Mouse (Mus musculus) MEL (cell line): ENCODE results near the gene Vsig10. TPM values are rescaled to one million over a fixed set of nuclear protein-coding genes. Genes with fewer than 3 reads are reported as not detected.
A peak's percentile ranks its signal among the peaks of the same experiment; 100 is the strongest.

ENCODE experiments used
- DNase-seq: peaks from one replicate; pipeline ENCODE4 v3.0.0; 2011; ENCODE audit warnings: low read depth, low spot score
- H3K27ac ChIP-seq: 2 replicates; pipeline ENCODE4 v1.5.1; 2012; ENCODE audit warnings: low read depth, mild to moderate bottlenecking, control low read depth, low read length, moderate library complexity; ENCODE audit not compliant: control insufficient read depth
- H3K27me3 ChIP-seq, 2 experiments: fragments of 150-350 bp in 1 of 2; sonication (generic) in 1 of 2; 2 replicates each; pipeline ENCODE4 v1.6.1; 2012; ENCODE audit warnings: low read length in 2 of 2, mild to moderate bottlenecking in 2 of 2, improper control_type of control experiment in 1 of 2, moderate library complexity in 1 of 2; ENCODE audit not compliant: insufficient read depth in 2 of 2, control insufficient read depth in 1 of 2
- H3K36me3 ChIP-seq, 2 experiments: 2 replicates each; pipeline ENCODE4 v1.6.1; 2012 to 2014; ENCODE audit warnings: low read length in 2 of 2, improper control_type of control experiment in 1 of 2, inconsistent platforms in 1 of 2, mild to moderate bottlenecking in 1 of 2; ENCODE audit not compliant: insufficient read depth in 2 of 2, control insufficient read depth in 1 of 2
- H3K4me1 ChIP-seq, 2 experiments: fragments of 150-350 bp in 1 of 2; sonication (generic) in 1 of 2; 2 replicates each; pipeline ENCODE4 v1.6.1; 2012; ENCODE audit warnings: low read length in 2 of 2, improper control_type of control experiment in 1 of 2, mild to moderate bottlenecking in 1 of 2; ENCODE audit not compliant: insufficient read depth in 2 of 2, control insufficient read depth in 1 of 2
- H3K4me3 ChIP-seq, 2 experiments: fragments of 150-350 bp in 1 of 2; sonication (generic) in 1 of 2; 2 replicates each; pipeline ENCODE4 v1.5.1; 2012; ENCODE audit warnings: low read depth in 2 of 2, low read length in 2 of 2, mild to moderate bottlenecking in 2 of 2, moderate library complexity in 2 of 2, control low read depth in 1 of 2, improper control_type of control experiment in 1 of 2; ENCODE audit not compliant: control insufficient read depth in 1 of 2, insufficient read depth in 1 of 2
- H3K79me2 ChIP-seq: 2 replicates; pipeline ENCODE4 v1.6.1; 2012; ENCODE audit warnings: mild to moderate bottlenecking, low read length, moderate library complexity; ENCODE audit not compliant: control insufficient read depth, poor library complexity, insufficient read depth
- H3K9ac ChIP-seq: 2 replicates; pipeline ENCODE4 v1.6.1; 2012; ENCODE audit warnings: low read depth, mild to moderate bottlenecking, control low read depth, low read length, moderate library complexity; ENCODE audit not compliant: control insufficient read depth, poor library complexity, severe bottlenecking
- H3K9me3 ChIP-seq: fragments of 150-350 bp; sonication (generic); replicated peaks from 2 replicates; pipeline ENCODE4 v1.6.1; 2012; ENCODE audit warnings: mild to moderate bottlenecking, low read length, improper control_type of control experiment, moderate library complexity; ENCODE audit not compliant: insufficient read depth
- BHLHE40 ChIP-seq: IDR thresholded peaks from 2 replicates; pipeline ENCODE4 v1.6.1; 2012; ENCODE audit warnings: low read depth, mild to moderate bottlenecking, inconsistent platforms, low read length, improper control_type of control experiment, borderline replicate concordance
- CHD2 ChIP-seq: IDR thresholded peaks from 2 replicates; pipeline ENCODE4 v1.6.1; 2011; ENCODE audit warnings: low read length, improper control_type of control experiment
- ELF1 ChIP-seq: IDR thresholded peaks from 2 replicates; pipeline ENCODE4 v1.6.1; 2014; ENCODE audit warnings: low read depth, mild to moderate bottlenecking, inconsistent platforms, low read length, improper control_type of control experiment, moderate library complexity
- ETS1 ChIP-seq: IDR thresholded peaks from 2 replicates; pipeline ENCODE4 v1.6.1; 2012; ENCODE audit warnings: low read depth, mild to moderate bottlenecking, inconsistent platforms, low read length, improper control_type of control experiment, moderate library complexity
- GATA1 ChIP-seq: IDR thresholded peaks from 2 replicates; pipeline ENCODE4 v1.6.1; 2011; ENCODE audit warnings: low read depth, low read length, improper control_type of control experiment
- HCFC1 ChIP-seq: IDR thresholded peaks from 2 replicates; pipeline ENCODE4 v1.6.1; 2012; ENCODE audit warnings: low read depth, mild to moderate bottlenecking, inconsistent platforms, low read length, improper control_type of control experiment, moderate library complexity
- JUND ChIP-seq: IDR thresholded peaks from 2 replicates; pipeline ENCODE4 v1.6.1; 2011; ENCODE audit warnings: low read depth, mild to moderate bottlenecking, improper control_type of control experiment, low read length
- MAFK ChIP-seq: IDR thresholded peaks from 2 replicates; pipeline ENCODE4 v1.6.1; 2011; ENCODE audit warnings: low read depth, mild to moderate bottlenecking, low read length, improper control_type of control experiment, borderline replicate concordance
- MAZ ChIP-seq: IDR thresholded peaks from 2 replicates; pipeline ENCODE4 v1.6.1; 2012; ENCODE audit warnings: low read depth, mild to moderate bottlenecking, inconsistent platforms, low read length, improper control_type of control experiment
- MEF2A ChIP-seq: IDR thresholded peaks from 2 replicates; pipeline ENCODE4 v1.6.1; 2014; ENCODE audit warnings: low read depth, mild to moderate bottlenecking, inconsistent platforms, low read length, improper control_type of control experiment; ENCODE audit not compliant: poor library complexity, insufficient replicate concordance, severe bottlenecking; ENCODE audit errors: extremely low read depth
- MXI1 ChIP-seq: IDR thresholded peaks from 2 replicates; pipeline ENCODE4 v1.6.1; 2011; ENCODE audit warnings: mild to moderate bottlenecking, low read depth, low read length, improper control_type of control experiment
- MYB ChIP-seq: IDR thresholded peaks from 2 replicates; pipeline ENCODE4 v1.6.1; 2011; ENCODE audit warnings: mild to moderate bottlenecking, low read depth, low read length, improper control_type of control experiment
- NELFE ChIP-seq: IDR thresholded peaks from 2 replicates; pipeline ENCODE4 v1.6.1; 2011; ENCODE audit warnings: low read depth, low read length, improper control_type of control experiment
- NRF1 ChIP-seq: IDR thresholded peaks from 2 replicates; pipeline ENCODE4 v1.6.1; 2014; ENCODE audit warnings: low read depth, mild to moderate bottlenecking, inconsistent platforms, low read length, improper control_type of control experiment, moderate library complexity; ENCODE audit not compliant: poor library complexity, insufficient read depth, severe bottlenecking
- POLR2A ChIP-seq, 2 experiments: IDR thresholded peaks; 2 replicates each; pipeline ENCODE4 v1.6.1; 2011 to 2012; ENCODE audit warnings: low read length in 2 of 2, mild to moderate bottlenecking in 2 of 2, control low read depth in 1 of 2, improper control_type of control experiment in 1 of 2, low read depth in 1 of 2, moderate library complexity in 1 of 2; ENCODE audit not compliant: control insufficient read depth in 1 of 2, insufficient read depth in 1 of 2, poor library complexity in 1 of 2
- SIN3A ChIP-seq: IDR thresholded peaks from 2 replicates; pipeline ENCODE4 v1.6.1; 2012; ENCODE audit warnings: low read length, improper control_type of control experiment, inconsistent platforms
- TBP ChIP-seq: IDR thresholded peaks from 2 replicates; pipeline ENCODE4 v1.8.0; 2011; ENCODE audit warnings: low read depth, low read length, improper control_type of control experiment
- TCF12 ChIP-seq: IDR thresholded peaks from 2 replicates; pipeline ENCODE4 v1.6.1; 2014; ENCODE audit warnings: low read depth, mild to moderate bottlenecking, inconsistent platforms, low read length, improper control_type of control experiment, moderate library complexity
- UBTF ChIP-seq: IDR thresholded peaks from 2 replicates; pipeline ENCODE4 v1.6.1; 2012; ENCODE audit warnings: low read depth, mild to moderate bottlenecking, inconsistent platforms, low read length, improper control_type of control experiment, moderate library complexity, borderline replicate concordance; ENCODE audit not compliant: insufficient read depth
- polyA plus RNA-seq, 2 experiments: library from polyadenylated mRNA; stranded (reverse) in 1 of 2; unstranded in 1 of 2; fragments of >175 nt in 1 of 2; fragments of >200 nt in 1 of 2; gene quantifications; 2 replicates each; pipeline versions ENCODE4 v1.2.1 to v1.2.4; 2012; ENCODE audit warnings: low replicate concordance in 2 of 2, low read depth in 1 of 2; ENCODE audit not compliant: insufficient read length in 2 of 2, insufficient read depth in 1 of 2, missing spikeins in 1 of 2
- total RNA-seq: library from RNA; depleted of rRNA; stranded (reverse); fragments of 300-350 nt; gene quantifications from 2 replicates; pipeline ENCODE4 v1.2.3, GENCODE M21; 2012

Vsig10 gene
- total and polyA plus RNA-seq, 3 experiments = 5.3 to 8.9 TPM; not detected in 1

DNA sequence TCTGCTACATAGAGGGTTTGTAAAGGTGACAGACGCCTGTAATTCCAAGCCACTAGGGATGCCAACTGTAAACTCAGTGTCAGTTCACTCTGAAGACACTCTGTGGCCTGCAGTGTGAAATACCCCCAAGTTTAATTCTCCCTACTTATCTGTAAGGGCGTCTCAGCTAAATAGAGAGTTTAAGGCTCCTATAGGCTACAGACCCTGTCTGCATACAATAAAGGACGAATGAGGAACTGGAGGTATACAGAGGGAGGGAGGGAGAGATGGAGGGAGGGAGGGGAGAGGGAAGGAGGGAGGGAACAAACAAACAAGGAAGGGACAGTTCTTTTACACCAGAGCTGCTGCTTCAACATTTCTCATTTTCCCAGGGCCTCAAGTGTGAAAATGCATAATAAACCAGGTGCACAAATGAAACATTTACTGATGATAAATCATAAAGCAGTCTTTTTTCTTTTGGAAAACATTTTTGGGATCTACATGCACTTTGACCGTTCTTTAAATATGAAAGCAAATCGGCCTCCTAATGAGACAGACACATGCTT is 26.6 kb downstream of the Vsig10 start:
- Histone ChIP-seq H3K36me3 (peaks cover 0 to 5% of the 10 kb centered on the region in 2 experiments; a peak in 1 of 4 replicates), H3K4me1 (peaks cover 2 to 5% of the 10 kb centered on the region in 2 experiments; a peak in 3 of 4 replicates), H3K79me2 (no peaks in the 10 kb centered on the region), H3K9ac (peak overlapping the region; percentile 6; the same call in 1 of the 2 replicates), H3K27ac (peak overlapping the region; percentile 9; the same call in 1 of the 2 replicates), H3K9me3 (no peaks in the 10 kb centered on the region), H3K27me3 (no peaks in the 10 kb centered on the region), H3K4me3 (no peak overlapping the region)
- TF ChIP-seq GATA1 (peak; percentile 79), BHLHE40 (no peak), JUND (no peak), HCFC1 (peak; percentile 63), MAFK (no peak), NELFE (peak; percentile 60), TBP (peak; percentile 64), MXI1 (peak; percentile 34; the same call in 1 of the 2 replicates), POLR2A (IDR thresholded peaks at IDR 0.05; ENCODE audit: control insufficient read depth in 1 of 2, insufficient read depth in 1 of 2, low read depth in 1 of 2, low read length in 2 of 2, poor library complexity in 1 of 2) (peak in 1 of 2 experiments; percentile 33; a peak in 1 of 4 replicates), MAZ (peak; percentile 94), TCF12 (0 out of 2 replicates have a peak, but pooled peaks have one; percentile 9), CHD2 (peak; percentile 23; the same call in 1 of the 2 replicates), ELF1 (peak; percentile 59; the same call in 1 of the 2 replicates)
- peak; percentile 87 for DNase-seq

DNA sequence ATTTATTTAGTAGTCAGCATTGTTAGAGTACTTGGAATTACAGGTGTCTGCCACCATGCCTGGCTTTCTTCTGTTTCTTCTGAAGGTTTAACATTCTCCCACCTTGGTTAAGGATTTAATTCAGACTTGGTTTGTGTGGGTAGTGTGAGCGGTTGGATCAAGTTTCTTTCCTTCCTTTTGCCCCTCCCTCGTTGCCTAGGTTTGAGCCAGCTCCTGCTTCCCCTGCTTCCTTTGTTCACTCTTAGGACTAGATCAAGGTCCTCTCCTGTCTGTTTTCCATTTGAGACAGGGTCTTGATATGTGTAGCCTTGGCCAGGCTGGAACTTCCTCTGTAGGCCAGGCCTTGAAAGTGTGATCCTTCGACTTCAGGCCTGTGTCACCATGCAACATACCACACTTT is 27.4 kb downstream of the Vsig10 start:
- Histone ChIP-seq H3K27ac (no peak overlapping the region), H3K79me2 (no peaks in the 10 kb centered on the region), H3K36me3 (peaks cover 0 to 5% of the 10 kb centered on the region in 2 experiments; a peak in 1 of 4 replicates), H3K4me3 (no peak overlapping the region), H3K4me1 (peaks cover 2 to 5% of the 10 kb centered on the region in 2 experiments; a peak in 3 of 4 replicates), H3K27me3 (no peaks in the 10 kb centered on the region), H3K9ac (no peak overlapping the region)
- DNase-seq = no peak
- TF ChIP-seq MXI1 (no peak), SIN3A (no peak), ETS1 (no peak), JUND (no peak), MEF2A (no peak), TBP (no peak), NRF1 (no peak), UBTF (no peak), GATA1 (no peak), MYB (no peak), POLR2A (IDR thresholded peaks at IDR 0.05; ENCODE audit: control insufficient read depth in 1 of 2, insufficient read depth in 1 of 2, low read depth in 1 of 2, low read length in 2 of 2, poor library complexity in 1 of 2) (no peak)
- TF ChIP-seq, all 39 proteins: peak for 0
- no peaks in the 10 kb centered on the region for H3K9me3 ChIP-seq
